ENCODE assay signal across 24 mouse cellular contexts in the genomic region with DNA sequence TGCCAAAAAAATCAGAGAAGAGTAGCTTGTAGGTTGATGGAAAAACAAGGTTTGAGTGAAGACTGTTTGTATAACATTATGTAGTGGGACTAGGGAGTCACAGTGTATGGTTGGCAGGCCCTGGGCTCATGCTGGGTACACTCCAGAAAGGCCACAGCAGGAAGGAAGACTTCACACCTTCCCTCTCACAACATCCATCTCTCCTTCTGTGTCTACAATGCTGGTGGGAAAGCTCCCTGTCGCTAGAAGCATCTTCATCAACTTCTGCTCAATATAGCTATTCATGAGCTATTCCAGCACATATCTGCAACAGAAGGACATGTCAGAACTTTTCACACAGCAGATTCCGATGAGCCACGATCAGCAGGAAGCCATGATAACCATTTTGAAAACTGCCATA.
DNase-seq lines count a peak whose midpoint lies in the region; ATAC-seq and TF ChIP-seq lines count a peak whose summit lies in the region.
"Had no signal": no experiment of that assay in that cellular context is flagged by ENCODE, and none has a peak within 500 bp of the region (broad histone marks: within the 10 kb centered on the region; RNA-seq: fewer than 3 reads in every experiment).

No protein-coding gene starts in this region.

- no peaks in the 10 kb centered on the region for H3K9me3 ChIP-seq in forebrain, embryonic 15.5 days
- no peaks in the 10 kb centered on the region for H3K9me3 ChIP-seq in forebrain, embryonic 11.5 days (ENCODE audit: control insufficient read depth, low read length)
- H3K9me3 ChIP-seq in midbrain, postnatal 0 days (ENCODE audit: low read length) = no peaks in the 10 kb centered on the region
- H3K9me3 ChIP-seq in midbrain, embryonic 13.5 days = no peaks in the 10 kb centered on the region
- H3K9me3 ChIP-seq in intestine, embryonic 16.5 days (ENCODE audit: control insufficient read depth, low read length) = no peaks in the 10 kb centered on the region
- H3K9me3 ChIP-seq: G1E; liver, embryonic 13.5 days had no signal

- no peak for TF ChIP-seq CTCF in midbrain, postnatal 0 days (IDR thresholded peaks at IDR 0.05)

- no peak overlapping the region for H3K4me3 ChIP-seq in forebrain, embryonic 15.5 days
- no peak overlapping the region for H3K4me3 ChIP-seq in forebrain, embryonic 11.5 days (ENCODE audit: low read depth, low read length)
- H3K4me3 ChIP-seq in midbrain, postnatal 0 days (ENCODE audit: low read depth, low read length) = no peak overlapping the region
- H3K4me3 ChIP-seq in midbrain, embryonic 13.5 days (replicated peaks) = no peak overlapping the region
- no peak overlapping the region for H3K4me3 ChIP-seq in intestine, embryonic 16.5 days (ENCODE audit: low read length)
- H3K4me3 ChIP-seq: liver, embryonic 13.5 days had no signal

- H3K4me2 ChIP-seq in forebrain, embryonic 15.5 days (replicated peaks) = no peak overlapping the region
- H3K4me2 ChIP-seq in forebrain, embryonic 11.5 days (ENCODE audit: low read depth, low read length, severe bottlenecking) = no peak overlapping the region
- H3K4me2 ChIP-seq in midbrain, postnatal 0 days (ENCODE audit: low read depth, low read length, poor library complexity, severe bottlenecking) = no peak overlapping the region
- no peak overlapping the region for H3K4me2 ChIP-seq in midbrain, embryonic 13.5 days (replicated peaks)
- H3K4me2 ChIP-seq in intestine, embryonic 16.5 days (ENCODE audit: low read depth, low read length) = no peak overlapping the region
- H3K4me2 ChIP-seq: heart, embryonic 11.5 days; liver, embryonic 13.5 days had no signal

- ATAC-seq in forebrain, embryonic 15.5 days (replicated peaks) = peak; percentile 89; the same call in 1 of the 2 replicates
- ATAC-seq in forebrain, embryonic 11.5 days (replicated peaks; ENCODE audit: low FRiP score) = no peak
- ATAC-seq in midbrain, postnatal 0 days (ENCODE audit: low FRiP score) = no peak
- no peak for ATAC-seq in midbrain, embryonic 13.5 days
- no peak for ATAC-seq in intestine, embryonic 16.5 days
- ATAC-seq: hindbrain, embryonic 16.5 days; intestine, postnatal 0 days; midbrain, embryonic 16.5 days; Patski had no signal

- no peak for DNase-seq in forebrain, embryonic 11.5 days (ENCODE audit: low spot score)
- peak; percentile 14 for DNase-seq in midbrain, postnatal 0 days (ENCODE audit: low spot score)
- peak; percentile 43 for DNase-seq in brain, embryonic 18.5 days (ENCODE audit: low read depth, low spot score)
- peak; percentile 13 to 16 for DNase-seq in frontal cortex, postnatal 10 days (ENCODE audit: low spot score in 2 of 2)
- DNase-seq: adrenal gland, postnatal 36 days; B cell, adult 2 months; cerebellum, adult 2 months; gastrocnemius, postnatal 14 days; heart, adult 11 months; kidney, postnatal 25 days; liver, embryonic 13.5 days; lung, adult 2 months; thymus, postnatal 4 days had no signal

- no peak overlapping the region for H3K27ac ChIP-seq in forebrain, embryonic 15.5 days (replicated peaks)
- no peak overlapping the region for H3K27ac ChIP-seq in forebrain, embryonic 11.5 days (ENCODE audit: low read depth, low read length)
- no peak overlapping the region for H3K27ac ChIP-seq in midbrain, postnatal 0 days (ENCODE audit: low read depth, low read length)
- H3K27ac ChIP-seq in midbrain, embryonic 13.5 days = no peak overlapping the region
- H3K27ac ChIP-seq in intestine, embryonic 16.5 days (ENCODE audit: low read length) = no peak overlapping the region
- H3K27ac ChIP-seq: liver, embryonic 13.5 days; macrophage had no signal

- 64% methylated on average over 3 of the region's 3 CpGs for WGBS in forebrain, embryonic 15.5 days
- WGBS in forebrain, embryonic 11.5 days = 85% methylated on average over 3 of the region's 3 CpGs
- 78% methylated on average over 3 of the region's 3 CpGs for WGBS in midbrain, postnatal 0 days
- 77% methylated on average over 3 of the region's 3 CpGs for WGBS in midbrain, embryonic 13.5 days
- 84% methylated on average over 3 of the region's 3 CpGs for WGBS in intestine, embryonic 16.5 days

- no peaks in the 10 kb centered on the region for H3K36me3 ChIP-seq in forebrain, embryonic 15.5 days
- H3K36me3 ChIP-seq in forebrain, embryonic 11.5 days (ENCODE audit: control insufficient read depth, insufficient read depth, low read length) = no peaks in the 10 kb centered on the region
- H3K36me3 ChIP-seq in midbrain, postnatal 0 days (ENCODE audit: insufficient read depth, low read length) = no peaks in the 10 kb centered on the region
- H3K36me3 ChIP-seq in midbrain, embryonic 13.5 days = no peaks in the 10 kb centered on the region
- no peaks in the 10 kb centered on the region for H3K36me3 ChIP-seq in intestine, embryonic 16.5 days (ENCODE audit: control insufficient read depth, insufficient read depth, low read length)
- H3K36me3 ChIP-seq: G1E; liver, embryonic 13.5 days had no signal

- no peaks in the 10 kb centered on the region for H3K27me3 ChIP-seq in forebrain, embryonic 15.5 days
- H3K27me3 ChIP-seq in forebrain, embryonic 11.5 days (ENCODE audit: control insufficient read depth, insufficient read depth, low read length) = no peaks in the 10 kb centered on the region
- no peaks in the 10 kb centered on the region for H3K27me3 ChIP-seq in midbrain, postnatal 0 days (ENCODE audit: insufficient read depth, low read length)
- no peaks in the 10 kb centered on the region for H3K27me3 ChIP-seq in midbrain, embryonic 13.5 days
- no peaks in the 10 kb centered on the region for H3K27me3 ChIP-seq in intestine, embryonic 16.5 days (replicated peaks; ENCODE audit: control insufficient read depth, insufficient read depth, low read length)
- H3K27me3 ChIP-seq: CH12.LX; liver, embryonic 13.5 days; Patski had no signal

- H3K4me1 ChIP-seq in forebrain, embryonic 15.5 days = no peaks in the 10 kb centered on the region
- no peaks in the 10 kb centered on the region for H3K4me1 ChIP-seq in forebrain, embryonic 11.5 days (replicated peaks; ENCODE audit: control insufficient read depth, insufficient read depth, low read length)
- no peaks in the 10 kb centered on the region for H3K4me1 ChIP-seq in midbrain, postnatal 0 days (ENCODE audit: insufficient read depth, low read length)
- H3K4me1 ChIP-seq in midbrain, embryonic 13.5 days (replicated peaks) = no peaks in the 10 kb centered on the region
- no peaks in the 10 kb centered on the region for H3K4me1 ChIP-seq in intestine, embryonic 16.5 days (ENCODE audit: control insufficient read depth, insufficient read depth, low read length)
- H3K4me1 ChIP-seq: liver, embryonic 13.5 days had no signal

- H3K9ac ChIP-seq in forebrain, embryonic 15.5 days (replicated peaks) = no peak overlapping the region
- no peak overlapping the region for H3K9ac ChIP-seq in forebrain, embryonic 11.5 days (ENCODE audit: low read length)
- H3K9ac ChIP-seq in midbrain, postnatal 0 days (replicated peaks; ENCODE audit: low read length, poor library complexity, severe bottlenecking) = no peak overlapping the region
- H3K9ac ChIP-seq in midbrain, embryonic 13.5 days (replicated peaks) = no peak overlapping the region
- no peak overlapping the region for H3K9ac ChIP-seq in intestine, embryonic 16.5 days (ENCODE audit: low read depth, low read length)
- H3K9ac ChIP-seq: liver, embryonic 13.5 days had no signal
